Mouse (Mus musculus) liver, embryonic 14.5 days (tissue): ENCODE data around the gene Lingo1.

Experiments
- CTCF ChIP-seq: IDR thresholded peaks from 2 replicates; pipeline ENCODE4 v1.5.1; 2016; ENCODE audit warnings: antibody characterized with exemption, low read depth, control low read depth
- EP300 ChIP-seq: IDR thresholded peaks from 2 replicates; pipeline ENCODE4 v1.6.1; 2016; ENCODE audit warnings: antibody characterized with exemption, low read depth

DNA sequence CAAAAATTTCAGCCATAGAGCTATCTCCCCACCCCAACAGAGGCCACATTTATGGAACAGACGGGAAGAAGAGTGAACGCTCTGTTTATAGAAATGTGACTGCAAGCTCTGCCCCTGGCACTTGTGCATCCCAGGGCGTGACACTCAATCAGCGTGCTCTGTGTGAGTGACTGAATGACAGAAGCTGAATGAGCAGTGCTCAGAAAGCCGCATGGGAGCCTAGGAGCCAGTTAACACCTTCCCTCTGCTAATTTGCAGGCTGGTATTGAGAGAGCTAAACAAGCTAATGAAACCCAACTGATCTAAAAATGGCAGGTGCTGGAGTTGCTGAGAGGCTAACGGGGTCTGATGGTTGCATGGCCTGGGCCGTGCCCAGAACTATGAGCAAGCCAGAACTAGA is 143.7 kb downstream of the Lingo1 start:
- TF ChIP-seq CTCF = no peak
- TF ChIP-seq EP300 = no peak
